ENCODE assay signal across 8 mouse cellular contexts in the genomic region with DNA sequence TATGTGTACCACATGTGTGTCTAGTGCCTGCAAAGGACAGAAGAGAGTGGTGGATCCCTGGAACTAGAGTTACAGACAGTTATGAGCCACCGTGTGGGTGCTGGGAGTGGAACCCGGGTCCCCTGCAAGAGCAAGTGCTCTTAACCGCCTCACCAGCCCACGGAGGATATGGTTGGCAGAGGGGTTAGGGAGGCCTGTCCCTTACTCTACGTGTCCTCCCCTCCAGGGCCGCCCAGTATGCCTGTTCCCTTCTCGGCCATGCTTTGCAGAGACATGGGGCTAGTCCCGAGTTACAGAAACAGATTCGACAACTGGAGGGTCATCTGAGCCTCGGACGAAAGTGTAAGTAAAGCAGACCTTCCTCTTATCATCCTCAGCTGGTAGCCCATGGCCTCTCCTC. TPM values are rescaled to one million over a fixed set of nuclear protein-coding genes. Genes with fewer than 3 reads are reported as not detected.
DNase-seq lines count a peak whose midpoint lies in the region; ATAC-seq and TF ChIP-seq lines count a peak whose summit lies in the region.

No protein-coding gene starts in this region.

- no peak for TF ChIP-seq POLR2A in liver, adult 2 months (IDR thresholded peaks at IDR 0.05; ENCODE audit: extremely low read depth, insufficient read depth, low read length)

- no peaks in the 10 kb centered on the region for H3K27me3 ChIP-seq in liver, adult 2 months (ENCODE audit: control insufficient read depth, insufficient read depth, low read length)
- H3K27me3 ChIP-seq in embryonic facial prominence, embryonic 12.5 days, result no peaks in the 10 kb centered on the region
- H3K27me3 ChIP-seq in hindbrain, postnatal 0 days (ENCODE audit: insufficient read depth, low read length), result no peaks in the 10 kb centered on the region
- H3K27me3 ChIP-seq in midbrain, postnatal 0 days (ENCODE audit: insufficient read depth, low read length), result no peaks in the 10 kb centered on the region

- no peaks in the 10 kb centered on the region for H3K9me3 ChIP-seq in embryonic facial prominence, embryonic 12.5 days
- H3K9me3 ChIP-seq in hindbrain, postnatal 0 days (ENCODE audit: low read length), result no peaks in the 10 kb centered on the region
- H3K9me3 ChIP-seq in midbrain, postnatal 0 days (ENCODE audit: low read length), result no peaks in the 10 kb centered on the region

- H3K4me2 ChIP-seq in embryonic facial prominence, embryonic 12.5 days (replicated peaks), result peak overlapping the region; percentile 60
- peak overlapping the region; percentile 94 for H3K4me2 ChIP-seq in hindbrain, postnatal 0 days (ENCODE audit: low read depth, low read length)
- peak overlapping the region; percentile 95 for H3K4me2 ChIP-seq in midbrain, postnatal 0 days (ENCODE audit: low read depth, low read length, poor library complexity, severe bottlenecking)

- WGBS in liver, adult 2 months, result 66% methylated on average over 11 of the region's 11 CpGs
- WGBS in embryonic facial prominence, embryonic 12.5 days, result 66% methylated on average over 11 of the region's 11 CpGs
- WGBS in hindbrain, postnatal 0 days, result 68% methylated on average over 11 of the region's 11 CpGs
- WGBS in midbrain, postnatal 0 days, result 70% methylated on average over 11 of the region's 11 CpGs

- peaks cover 4% of the 10 kb centered on the region; the same call in 1 of the 2 replicates for H3K79me2 ChIP-seq in liver, adult 2 months (ENCODE audit: control insufficient read depth, insufficient read depth, low read length)

- no peak for TF ChIP-seq CTCF in liver, adult 2 months (IDR thresholded peaks at IDR 0.05; ENCODE audit: low read depth, low read length)
- no peak for TF ChIP-seq CTCF in hindbrain, postnatal 0 days (IDR thresholded peaks at IDR 0.05; ENCODE audit: low read depth)
- TF ChIP-seq CTCF in midbrain, postnatal 0 days (IDR thresholded peaks at IDR 0.05), result no peak

- H3K27ac ChIP-seq in liver, adult 2 months (replicated peaks; ENCODE audit: insufficient read depth, low read depth, low read length), result no peak overlapping the region
- no peak overlapping the region for H3K27ac ChIP-seq in embryonic facial prominence, embryonic 12.5 days
- no peak overlapping the region for H3K27ac ChIP-seq in hindbrain, postnatal 0 days
- no peak overlapping the region for H3K27ac ChIP-seq in midbrain, postnatal 0 days (ENCODE audit: low read depth, low read length)

- H3K9ac ChIP-seq in liver, adult 2 months (ENCODE audit: low read depth, low read length), result peak overlapping the region; percentile 97
- H3K9ac ChIP-seq in embryonic facial prominence, embryonic 12.5 days, result peak overlapping the region; percentile 98
- peak overlapping the region; percentile 93; the same call in 1 of the 2 replicates for H3K9ac ChIP-seq in hindbrain, postnatal 0 days (replicated peaks; ENCODE audit: low read length)
- H3K9ac ChIP-seq in midbrain, postnatal 0 days (replicated peaks; ENCODE audit: low read length, poor library complexity, severe bottlenecking), result no peak overlapping the region

- peaks cover 18% of the 10 kb centered on the region; the same call in 1 of the 2 replicates for H3K36me3 ChIP-seq in liver, adult 2 months (ENCODE audit: control insufficient read depth, insufficient read depth, low read length)
- peaks cover 51% of the 10 kb centered on the region for H3K36me3 ChIP-seq in embryonic facial prominence, embryonic 12.5 days
- peaks cover 34% of the 10 kb centered on the region; the same call in 1 of the 2 replicates for H3K36me3 ChIP-seq in hindbrain, postnatal 0 days (ENCODE audit: insufficient read depth, low read length)
- peaks cover 10% of the 10 kb centered on the region for H3K36me3 ChIP-seq in midbrain, postnatal 0 days (ENCODE audit: insufficient read depth, low read length)

- peaks cover 14% of the 10 kb centered on the region for H3K4me1 ChIP-seq in liver, adult 2 months (ENCODE audit: control insufficient read depth, insufficient read depth, low read length)
- peaks cover 12% of the 10 kb centered on the region for H3K4me1 ChIP-seq in embryonic facial prominence, embryonic 12.5 days
- peaks cover 9% of the 10 kb centered on the region; the same call in 1 of the 2 replicates for H3K4me1 ChIP-seq in hindbrain, postnatal 0 days (ENCODE audit: insufficient read depth, low read length)
- peaks cover 6% of the 10 kb centered on the region; the same call in 1 of the 2 replicates for H3K4me1 ChIP-seq in midbrain, postnatal 0 days (ENCODE audit: insufficient read depth, low read length)

- no peak for DNase-seq in liver, adult 2 months (ENCODE audit: extremely low read depth, low read depth, low spot score)
- DNase-seq in liver, result no peak
- DNase-seq in hindbrain, postnatal 0 days (ENCODE audit: low spot score), result no peak
- DNase-seq in midbrain, postnatal 0 days (ENCODE audit: low spot score), result no peak
- no peak for DNase-seq in left cerebral cortex, adult 11 months (ENCODE audit: low spot score)
- DNase-seq in cerebellum, postnatal 25 days, result no peak
- no peak for DNase-seq in spleen, postnatal 36 days (ENCODE audit: low spot score in 2 of 2)

- H3K4me3 ChIP-seq in liver, adult 2 months (ENCODE audit: insufficient read depth, low read depth, low read length), result peak overlapping the region; percentile 0; the same call in 1 of the 2 replicates
- peak overlapping the region; percentile 91 for H3K4me3 ChIP-seq in embryonic facial prominence, embryonic 12.5 days
- H3K4me3 ChIP-seq in hindbrain, postnatal 0 days (ENCODE audit: low read length), result peak overlapping the region; percentile 79
- peak overlapping the region; percentile 66 for H3K4me3 ChIP-seq in midbrain, postnatal 0 days (ENCODE audit: low read depth, low read length)

- ATAC-seq in embryonic facial prominence, embryonic 12.5 days (ENCODE audit: insufficient number of reproducible peaks, insufficient read depth, low FRiP score, low TSS enrichment), result no peak
- no peak for ATAC-seq in hindbrain, postnatal 0 days
- ATAC-seq in midbrain, postnatal 0 days (ENCODE audit: low FRiP score), result no peak

RNA-seq across cellular contexts. Expression of a gene that starts 1.2 kb away (rescaled TPM):
- 0.13 and 0.28 TPM in 2 replicates for total RNA-seq in liver, adult 2 months (2014; rRNA removed)
- not detected in 2 replicates for polyA plus RNA-seq in liver, adult 2 months (2012; rRNA removed)
- 0.10 and 0.13 TPM in 2 replicates for polyA plus RNA-seq in embryonic facial prominence, embryonic 12.5 days (2016; fragmentation: Nextera tagmentation; extraction: Ambion mirVana)
- total RNA-seq in hindbrain, postnatal 0 days (2014; rRNA removed), result 0.32 TPM in 1 of 2 replicates, not detected in the other
- polyA plus RNA-seq in hindbrain, postnatal 0 days (2015; fragmentation: Nextera tagmentation; extraction: Ambion mirVana), result 0.15 TPM in 1 of 2 replicates, not detected in the other
- 0.44 and 1.4 TPM in 2 replicates for total RNA-seq in midbrain, postnatal 0 days (2014; rRNA removed)
- 0.05 and 0.06 TPM in 2 replicates for polyA plus RNA-seq in midbrain, postnatal 0 days (2015; fragmentation: Nextera tagmentation; extraction: Ambion mirVana)

RNA-seq across cellular contexts. Expression of a gene that starts 1.3 kb away (rescaled TPM):
- 27.1 and 31.4 TPM in 2 replicates for total RNA-seq in liver, adult 2 months (2014; rRNA removed)
- 33.8 and 40.8 TPM in 2 replicates for polyA plus RNA-seq in liver, adult 2 months (2012; rRNA removed)
- 54.6 and 55.0 TPM in 2 replicates for polyA plus RNA-seq in embryonic facial prominence, embryonic 12.5 days (2016; fragmentation: Nextera tagmentation; extraction: Ambion mirVana)
- total RNA-seq in hindbrain, postnatal 0 days (2014; rRNA removed), result 47.1 and 63.9 TPM in 2 replicates
- polyA plus RNA-seq in hindbrain, postnatal 0 days (2015; fragmentation: Nextera tagmentation; extraction: Ambion mirVana), result 66.9 and 67.3 TPM in 2 replicates
- total RNA-seq in midbrain, postnatal 0 days (2014; rRNA removed), result 39.8 and 52.3 TPM in 2 replicates
- polyA plus RNA-seq in midbrain, postnatal 0 days (2015; fragmentation: Nextera tagmentation; extraction: Ambion mirVana), result 75.9 and 80.4 TPM in 2 replicates

RNA-seq across cellular contexts. Expression of a gene that starts 6.7 kb away (rescaled TPM):
- total RNA-seq in liver, adult 2 months (2014; rRNA removed), result 11.9 and 12.2 TPM in 2 replicates
- 6.3 and 7.0 TPM in 2 replicates for polyA plus RNA-seq in liver, adult 2 months (2012; rRNA removed)
- polyA plus RNA-seq in embryonic facial prominence, embryonic 12.5 days (2016; fragmentation: Nextera tagmentation; extraction: Ambion mirVana), result 167 and 172 TPM in 2 replicates
- total RNA-seq in hindbrain, postnatal 0 days (2014; rRNA removed), result 14.9 and 17.0 TPM in 2 replicates
- polyA plus RNA-seq in hindbrain, postnatal 0 days (2015; fragmentation: Nextera tagmentation; extraction: Ambion mirVana), result 114 TPM in 2 replicates
- total RNA-seq in midbrain, postnatal 0 days (2014; rRNA removed), result 23.8 and 25.0 TPM in 2 replicates
- polyA plus RNA-seq in midbrain, postnatal 0 days (2015; fragmentation: Nextera tagmentation; extraction: Ambion mirVana), result 115 and 118 TPM in 2 replicates

RNA-seq across cellular contexts. Expression of a gene that starts 8.9 kb away (rescaled TPM):
- total RNA-seq in liver, adult 2 months (2014; rRNA removed), result 0.18 and 0.27 TPM in 2 replicates
- 0.30 and 0.57 TPM in 2 replicates for polyA plus RNA-seq in liver, adult 2 months (2012; rRNA removed)
- polyA plus RNA-seq in embryonic facial prominence, embryonic 12.5 days (2016; fragmentation: Nextera tagmentation; extraction: Ambion mirVana), result 0.81 and 0.95 TPM in 2 replicates
- 2.3 and 2.6 TPM in 2 replicates for total RNA-seq in hindbrain, postnatal 0 days (2014; rRNA removed)
- polyA plus RNA-seq in hindbrain, postnatal 0 days (2015; fragmentation: Nextera tagmentation; extraction: Ambion mirVana), result 0.79 and 1.4 TPM in 2 replicates
- 3.0 and 3.3 TPM in 2 replicates for total RNA-seq in midbrain, postnatal 0 days (2014; rRNA removed)
- 0.83 and 1.0 TPM in 2 replicates for polyA plus RNA-seq in midbrain, postnatal 0 days (2015; fragmentation: Nextera tagmentation; extraction: Ambion mirVana)

RNA-seq across cellular contexts. Expression of a gene that starts 33.5 kb away (rescaled TPM):
- under 0.01 TPM in 1 of 2 replicates, not detected in the other for total RNA-seq in liver, adult 2 months (2014; rRNA removed)
- polyA plus RNA-seq in liver, adult 2 months (2012; rRNA removed), result 0.07 TPM in 1 of 2 replicates, not detected in the other
- 0.92 and 1.1 TPM in 2 replicates for polyA plus RNA-seq in embryonic facial prominence, embryonic 12.5 days (2016; fragmentation: Nextera tagmentation; extraction: Ambion mirVana)
- total RNA-seq in hindbrain, postnatal 0 days (2014; rRNA removed), result 2.1 and 6.4 TPM in 2 replicates
- 2.8 and 3.0 TPM in 2 replicates for polyA plus RNA-seq in hindbrain, postnatal 0 days (2015; fragmentation: Nextera tagmentation; extraction: Ambion mirVana)
- total RNA-seq in midbrain, postnatal 0 days (2014; rRNA removed), result 4.9 and 8.5 TPM in 2 replicates
- polyA plus RNA-seq in midbrain, postnatal 0 days (2015; fragmentation: Nextera tagmentation; extraction: Ambion mirVana), result 3.7 and 4.3 TPM in 2 replicates

Comparison
In these comparisons a context has a peak if more than half of its experiments do, and no peak if none do; other contexts are left out.
1. H3K4me3 ChIP-seq: peak in every context shown above with its lines; median percentile 91 in embryonic facial prominence, embryonic 12.5 days; 79 in hindbrain, postnatal 0 days; 66 in midbrain, postnatal 0 days; 0 in liver, adult 2 months.
2. RNA of a gene that starts 6.7 kb away (polyA plus RNA-seq): 167 to 172 TPM in embryonic facial prominence, embryonic 12.5 days, 115 to 118 TPM in midbrain, postnatal 0 days and 114 TPM in hindbrain, postnatal 0 days; 6.3 to 7.0 TPM in liver, adult 2 months; every median in the first group is over 10 times any median in the second.
3. Peak in every context shown above with its lines, with median percentiles within 50 percentile points of each other: H3K4me2 ChIP-seq.